Mouse (Mus musculus) urinary bladder, postnatal 14 days (tissue): ENCODE results near the gene Nanos1.

ENCODE experiments used
- DNase-seq: peaks from one replicate; pipeline ENCODE4 v3.0.0; 2021; ENCODE audit warnings: low spot score

Nanos1 gene

DNA sequence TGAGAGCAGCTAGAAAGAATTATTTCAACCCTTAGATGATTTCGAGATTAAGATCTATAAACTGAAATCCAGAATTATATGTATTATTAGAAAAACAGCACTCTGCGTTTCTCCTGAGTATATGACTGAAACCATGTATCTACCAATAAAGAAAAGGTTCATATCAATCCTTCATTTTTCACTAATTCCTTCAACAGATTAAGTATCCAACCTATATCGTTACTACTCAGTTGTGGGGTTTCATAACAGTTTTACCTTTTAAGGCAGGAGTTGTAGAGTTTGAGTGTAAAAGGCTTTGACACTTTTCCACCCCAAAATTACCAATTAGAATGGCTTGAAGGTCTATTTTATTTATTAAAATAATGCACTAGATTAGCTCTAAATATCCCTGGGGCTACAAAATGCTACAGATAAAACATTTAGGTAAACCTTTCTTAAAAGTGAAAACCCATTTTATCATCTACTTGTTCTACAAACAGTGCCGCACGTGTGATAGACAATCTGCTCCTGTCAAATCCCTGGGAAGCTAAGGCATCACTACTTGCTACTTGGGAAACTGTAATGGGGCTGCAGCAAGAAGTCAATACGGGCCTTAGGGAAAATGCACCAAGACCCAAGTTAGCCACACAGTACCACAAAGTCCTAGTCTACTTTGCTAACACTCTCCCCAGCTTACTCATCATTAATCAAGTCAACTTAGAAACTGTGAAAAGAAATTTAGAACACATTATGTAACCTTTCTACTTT is 32.6 kb downstream of the Nanos1 start:
- no peak for DNase-seq

DNA sequence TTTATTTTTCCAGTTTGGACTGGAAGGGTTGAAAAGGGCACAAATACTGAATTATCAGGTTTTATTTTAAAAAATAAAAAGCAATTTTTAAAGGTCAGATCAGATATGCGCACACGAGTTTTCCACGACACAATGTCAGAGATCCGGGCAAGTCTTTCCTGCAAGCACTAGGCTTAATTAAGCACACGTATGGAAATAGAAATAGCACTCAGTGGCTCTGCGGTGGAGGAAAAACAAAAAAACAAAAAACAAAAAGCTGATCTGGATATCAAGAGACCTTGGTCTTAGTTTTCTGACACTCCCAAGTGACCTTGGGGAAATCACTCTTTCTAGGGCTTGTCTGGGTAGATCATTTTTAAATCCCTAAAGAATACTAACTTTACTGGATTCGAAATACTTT is 33.7 kb downstream of the Nanos1 start:
- DNase-seq, result no peak

DNA sequence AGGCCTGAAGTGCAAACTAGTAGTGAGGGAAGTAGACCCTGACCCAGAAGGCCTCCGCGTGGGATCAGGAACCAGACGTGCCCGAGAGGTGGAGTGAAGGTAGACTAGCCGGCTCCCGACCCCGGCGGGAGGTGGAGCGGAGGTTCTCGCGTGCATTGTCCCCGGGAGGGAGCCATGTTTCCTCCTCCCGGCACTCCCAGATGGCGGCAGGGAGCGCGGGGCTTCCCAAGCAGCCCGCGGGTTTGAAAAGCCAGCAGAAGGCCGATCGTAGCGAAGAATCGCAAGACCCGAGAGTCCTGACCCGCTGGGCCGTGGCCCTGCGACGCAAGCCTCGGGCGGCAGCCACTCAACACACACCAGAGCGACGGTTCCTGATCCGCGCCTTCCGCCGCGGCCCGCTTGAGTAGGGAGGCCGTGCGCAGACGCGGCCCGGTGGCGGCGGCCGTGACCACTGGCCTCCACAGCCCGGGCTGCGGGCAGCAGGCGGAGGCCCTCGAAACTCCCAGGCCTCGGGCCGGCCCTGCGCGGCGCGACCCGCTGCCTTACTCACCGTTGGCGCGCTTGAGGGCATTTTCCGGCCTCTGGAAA is 34.2 kb downstream of the Nanos1 start:
- DNase-seq, result peak; percentile 59

GRCm38 (mm10) chr19:60790551-60791161 is 34.9 kb downstream of the Nanos1 start, which contains the start of gene Eif3a:
Gene Eif3a, minus strand, starts transcription at chr19:60790658.
- DNase-seq, result peak; percentile 95

- DNase-seq, result no peak
Measured at GRCm38 (mm10) chr19:60791164-60791563, 35.4 kb downstream of the Nanos1 start.

GRCm38 (mm10) chr19:60793170-60793707 is 37.5 kb downstream of the Nanos1 start:
- no peak for DNase-seq

DNA sequence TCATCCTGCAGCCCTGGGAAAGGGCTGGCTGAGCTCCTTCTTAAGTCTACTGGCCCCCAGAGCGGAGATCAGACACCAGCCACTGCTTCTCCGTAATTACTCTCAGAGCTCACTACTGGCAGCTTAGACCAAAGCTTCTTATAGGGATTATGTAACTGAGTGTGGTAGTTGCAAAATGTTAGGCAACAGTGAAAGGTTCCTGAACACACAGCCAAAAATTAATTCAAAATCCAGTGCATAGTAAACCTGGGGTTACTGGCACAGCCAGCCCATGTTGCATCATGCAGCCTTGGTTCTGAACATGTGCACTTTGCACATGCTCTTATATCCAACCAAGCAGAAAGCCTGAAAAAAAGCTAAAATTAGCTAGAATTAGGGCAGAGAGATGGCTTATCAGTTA is 39.5 kb downstream of the Nanos1 start:
- no peak for DNase-seq

DNA sequence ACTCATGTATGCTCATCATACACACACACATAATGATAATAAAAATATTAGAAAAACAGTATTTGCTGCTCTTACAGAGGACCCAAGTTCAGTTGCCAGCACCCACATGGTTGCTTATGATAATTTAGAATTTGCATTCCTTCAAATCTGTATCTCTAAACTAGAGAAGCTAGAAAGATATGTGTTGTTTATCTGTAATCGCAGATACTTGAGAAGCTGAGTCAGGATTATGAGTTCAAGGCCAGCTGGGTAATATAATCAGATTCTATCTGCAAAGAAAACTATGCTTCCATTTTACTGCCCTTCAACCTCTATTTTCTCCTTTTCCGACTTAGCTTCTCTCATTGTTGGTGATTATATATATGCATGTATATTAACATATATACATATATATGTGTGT is 41.6 kb downstream of the Nanos1 start:
- DNase-seq, result no peak

- DNase-seq, result no peak
Measured at GRCm38 (mm10) chr19:60799867-60800569, 44.2 kb downstream of the Nanos1 start.

DNA sequence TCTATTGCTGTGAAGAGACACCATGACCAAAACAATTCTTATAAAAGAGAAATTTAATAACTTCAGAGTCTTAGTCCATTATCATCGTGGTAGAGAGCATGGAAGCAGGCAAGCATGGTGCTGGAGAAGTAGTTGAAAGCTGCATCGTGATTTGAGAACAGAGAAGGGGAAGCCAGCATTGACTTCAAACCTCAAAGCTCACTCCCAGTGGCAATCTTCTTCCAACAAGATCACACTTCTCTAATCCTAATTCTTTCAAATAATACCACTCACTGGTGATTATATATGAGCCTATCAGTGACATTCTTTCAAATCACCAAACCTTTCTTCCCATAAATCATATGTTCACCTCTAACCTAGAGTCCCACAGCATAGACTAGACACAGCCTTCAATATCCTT is 49.1 kb downstream of the Nanos1 start:
- DNase-seq, result no peak
